Mouse (Mus musculus) kidney, adult 2 months (tissue): Measurements from ENCODE around the gene Gm13276.

Experiments used
- CTCF ChIP-seq: fragments of 200-500 bp; conservative IDR thresholded peaks from 2 replicates; pipeline ENCODE4 v1.5.1; 2011; ENCODE audit warnings: low read depth, mild to moderate bottlenecking, control low read depth, low read length, moderate library complexity, mixed read lengths; ENCODE audit not compliant: insufficient read depth, insufficient read length
- POLR2A ChIP-seq: fragments of 200-500 bp; IDR thresholded peaks from one replicate; pipeline ENCODE4 v1.6.1; 2011; ENCODE audit warnings: low read depth, low read length, control low read depth

- no peak for TF ChIP-seq POLR2A
- no peak for TF ChIP-seq CTCF
These were observed 35.6 kb upstream of the Gm13276 start for GRCm38 (mm10) chr4:88749926-88750325.
